Mouse (Mus musculus) urinary bladder, postnatal 25 days (tissue): Measurements from ENCODE around the gene Fahd2a.

Source experiments
- DNase-seq: peaks from one replicate; pipeline ENCODE4 v3.0.0; 2022; ENCODE audit warnings: low spot score

Fahd2a gene

DNA sequence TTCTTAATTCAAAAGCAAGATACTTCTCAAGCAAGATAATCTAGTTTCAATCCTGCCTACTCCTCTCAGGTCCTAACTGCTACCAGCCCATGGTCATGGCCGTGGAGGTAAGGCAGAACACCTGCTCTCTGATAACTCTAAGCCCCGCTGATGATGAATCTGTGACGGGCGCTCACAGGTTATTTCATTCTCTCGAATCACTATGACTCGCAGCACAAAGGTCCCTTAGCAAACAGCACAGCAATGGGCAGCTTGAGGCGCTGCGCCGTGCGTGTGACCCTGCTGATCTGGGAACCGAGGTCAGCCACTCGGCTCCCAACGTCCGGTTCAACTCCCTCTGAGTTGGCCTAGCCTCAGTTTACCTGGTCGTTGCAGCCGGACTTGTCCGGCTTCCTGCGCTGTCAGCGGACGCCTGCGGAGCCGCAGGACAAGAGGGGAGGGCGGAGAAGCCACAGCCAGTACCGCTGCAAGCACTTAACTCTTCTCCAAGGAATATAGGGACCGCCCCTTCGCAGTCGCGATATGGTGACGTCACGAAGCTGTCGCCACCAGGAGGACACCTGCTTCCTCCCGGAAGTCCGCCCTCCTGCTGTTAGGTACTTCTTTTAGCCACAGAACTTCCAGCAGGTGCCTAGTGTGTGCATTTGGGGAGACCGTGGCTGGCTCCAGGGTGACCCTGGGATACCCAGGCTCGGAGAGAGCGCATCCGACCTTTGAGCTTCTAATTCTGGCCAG lies at the start of gene Fahd2a:
Gene Fahd2a (minus strand): TSS at position 511 of the 735 bp plus-strand sequence.
- DNase-seq, result peak; percentile 82

DNA sequence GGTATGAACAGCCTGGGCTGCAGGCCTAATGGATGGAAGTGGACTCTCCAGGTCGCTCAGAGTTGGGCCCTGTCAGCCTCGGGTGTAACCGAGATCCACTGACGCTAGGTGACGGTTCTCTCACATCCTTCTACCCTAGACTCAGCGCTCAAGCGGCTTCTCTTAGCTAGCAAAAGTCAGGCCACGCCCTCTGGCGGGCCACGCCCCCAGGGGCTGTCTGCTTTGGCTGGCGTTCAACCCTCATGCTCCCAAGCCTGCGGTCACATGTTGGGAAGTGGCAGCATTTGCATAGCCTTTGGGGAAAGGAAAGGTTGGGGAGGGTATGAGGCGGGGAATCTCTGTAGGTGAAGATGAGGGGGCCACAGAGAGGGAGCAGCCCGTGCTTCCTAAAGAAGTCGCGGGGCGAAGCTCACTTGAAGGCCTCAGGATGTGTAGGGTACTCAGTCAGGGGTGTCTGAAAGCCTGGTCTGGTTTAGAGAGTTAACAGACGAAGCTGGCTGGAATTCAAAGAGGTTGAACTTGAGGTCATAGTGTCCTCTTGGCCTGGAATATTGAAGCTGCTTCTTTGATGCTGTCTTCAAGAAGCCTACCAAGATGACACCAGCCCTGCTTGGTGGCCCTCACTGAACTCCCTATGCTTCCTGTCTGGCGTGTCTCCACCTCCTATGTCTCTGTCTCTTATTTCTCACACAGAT lies 40.3 kb upstream of the Fahd2a start:
- peak; percentile 36 for DNase-seq

DNA sequence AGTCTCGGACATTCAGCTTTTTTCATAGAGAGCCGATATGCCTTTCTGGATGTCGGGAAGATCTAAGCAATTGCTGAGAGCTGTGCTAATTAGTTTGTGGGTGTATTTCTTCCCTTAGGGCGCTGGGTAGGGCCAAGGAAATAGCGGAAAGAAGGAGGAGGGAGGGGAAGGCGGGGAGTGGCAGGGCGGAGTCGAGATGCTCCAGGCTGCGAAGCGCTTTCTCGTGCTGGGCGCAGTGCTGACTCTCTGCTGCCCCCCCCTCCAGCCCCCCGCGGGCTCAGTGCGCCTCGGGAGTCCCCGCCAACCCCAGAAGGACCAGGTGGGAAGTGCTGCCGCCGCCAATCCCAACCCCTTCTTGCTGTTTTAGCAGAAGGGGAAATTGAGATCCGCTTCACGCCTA lies 38.6 kb upstream of the Fahd2a start:
- no peak for DNase-seq

DNA sequence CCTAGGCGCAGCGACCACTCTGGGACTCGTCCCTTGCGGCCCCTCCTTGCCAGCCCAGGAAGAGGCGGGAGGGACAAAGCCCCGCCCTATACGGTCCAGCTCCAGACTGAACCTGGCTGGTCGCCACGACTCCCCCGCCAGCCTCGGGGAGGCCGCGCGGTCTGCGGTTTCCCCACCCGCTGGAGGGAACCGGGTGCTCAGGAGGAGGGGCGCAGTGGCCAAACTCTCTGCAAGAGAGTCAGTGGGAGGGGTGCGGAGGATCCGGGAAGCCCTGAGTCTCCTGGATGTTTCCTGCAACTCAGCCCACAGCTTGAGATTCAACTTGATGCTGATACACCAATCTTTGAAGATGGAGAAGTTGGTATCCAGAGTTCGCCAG lies 38.2 kb upstream of the Fahd2a start:
- DNase-seq, result peak; percentile 56

DNA sequence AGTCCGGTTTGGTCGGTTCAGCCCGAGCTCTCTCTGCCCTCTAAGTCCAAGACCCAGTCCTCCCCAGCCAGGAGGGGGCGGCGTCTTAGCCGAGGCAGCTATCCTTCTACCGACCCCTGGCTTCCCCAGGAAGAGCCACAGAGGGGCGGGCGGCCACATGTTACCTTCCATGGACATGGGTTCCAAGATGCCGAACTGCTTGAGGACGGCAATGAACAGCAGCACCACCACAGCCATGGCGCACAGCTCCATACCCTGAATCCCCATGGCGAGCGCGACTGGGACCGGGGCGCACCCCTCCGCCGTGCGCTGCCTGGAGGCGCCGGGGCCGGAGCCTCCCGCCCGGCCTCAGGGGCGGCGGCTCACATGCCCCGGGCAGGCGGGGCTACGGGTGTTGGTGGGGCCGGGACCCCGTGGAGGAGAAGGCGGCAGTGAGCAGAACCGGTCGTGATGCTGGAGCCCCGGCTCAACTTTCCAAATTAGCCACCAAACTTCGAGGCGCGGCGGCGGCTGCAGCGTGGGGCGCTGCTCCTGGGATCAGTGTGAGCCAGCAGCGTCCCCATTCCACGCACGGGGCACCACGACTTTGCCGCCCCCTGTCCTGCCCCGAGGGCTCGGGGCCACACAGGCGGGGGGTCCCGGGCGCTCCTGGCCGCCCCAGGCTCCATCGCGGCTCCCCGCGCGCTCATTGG lies 37.6 kb upstream of the Fahd2a start:
- no peak for DNase-seq

DNA sequence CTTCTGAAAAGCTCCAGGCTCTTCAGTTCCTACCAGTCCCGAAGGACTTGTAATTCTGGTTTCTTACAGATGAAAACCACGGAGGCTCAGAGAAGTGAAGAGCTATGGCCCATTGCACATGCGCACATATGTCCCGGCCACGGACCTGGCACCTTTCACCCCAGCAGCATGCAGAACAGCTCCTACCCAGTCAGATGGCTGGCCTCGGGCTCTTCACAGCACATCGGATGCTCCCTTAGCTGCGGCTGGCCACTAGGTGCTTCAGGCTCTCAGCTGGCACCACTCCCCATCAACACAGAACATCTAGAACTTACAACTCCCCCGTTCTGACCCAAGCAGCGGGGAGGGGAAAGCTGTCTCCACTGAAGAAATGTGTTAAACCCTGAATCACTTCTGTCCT lies 35.4 kb upstream of the Fahd2a start:
- DNase-seq, result no peak

DNA sequence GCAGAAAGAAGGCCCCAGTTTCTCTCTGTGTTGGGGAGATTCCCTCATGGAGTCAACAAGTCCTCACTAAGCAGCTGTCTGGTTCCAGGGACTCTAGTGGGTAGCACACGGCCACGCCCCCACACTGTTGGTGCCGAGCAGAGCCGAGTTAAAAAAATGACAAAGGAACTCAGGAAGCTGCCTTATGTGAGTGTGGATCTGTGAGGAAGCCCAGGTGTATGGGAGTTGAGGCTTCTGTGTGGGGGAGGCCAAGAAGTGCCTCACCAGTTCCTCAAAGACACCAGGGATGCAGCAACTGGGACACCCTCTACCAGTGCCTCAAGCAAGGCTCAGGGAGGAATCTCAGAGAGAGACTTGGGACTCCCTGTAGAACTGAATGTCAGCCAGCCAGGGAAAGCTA lies 34.8 kb upstream of the Fahd2a start:
- DNase-seq, result no peak

DNA sequence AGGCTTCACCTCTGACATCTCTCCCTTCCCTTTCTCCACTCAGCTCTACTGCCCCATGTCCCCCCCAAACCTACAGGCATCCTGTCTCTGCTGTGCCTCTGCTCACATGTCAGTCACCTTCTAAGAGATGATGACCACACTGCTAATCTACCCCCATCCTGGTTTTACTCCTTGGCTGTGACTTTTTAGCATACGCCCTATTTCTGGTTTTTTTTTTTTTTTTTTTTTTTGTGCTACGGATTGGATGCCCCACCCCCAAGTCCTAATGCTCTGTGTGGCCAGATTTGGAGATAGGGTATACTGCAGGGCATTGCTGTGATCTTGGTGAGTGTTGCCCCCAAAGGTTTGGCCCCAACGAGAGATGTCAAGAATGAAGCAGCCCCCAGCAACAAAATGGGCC lies 27.9 kb upstream of the Fahd2a start:
- no peak for DNase-seq

DNA sequence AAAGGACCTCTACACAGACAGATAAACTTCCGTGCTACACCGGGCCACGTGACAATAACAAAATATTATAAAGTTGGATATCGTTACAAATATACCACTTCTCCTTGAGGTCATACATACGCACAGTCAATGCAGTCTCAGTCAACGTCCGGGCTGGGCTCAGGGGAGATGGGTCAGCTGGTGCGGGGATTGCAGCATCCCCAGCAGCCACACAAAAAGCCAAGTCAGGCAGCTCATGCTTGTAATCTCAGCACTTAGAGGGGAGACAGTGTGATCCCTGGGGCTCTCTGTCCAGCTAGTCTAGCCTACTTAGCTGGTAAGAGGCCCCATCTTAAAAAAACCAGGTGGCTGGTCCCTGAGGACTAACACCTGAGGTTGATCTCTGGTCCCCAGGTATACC lies 26.9 kb upstream of the Fahd2a start:
- no peak for DNase-seq

DNA sequence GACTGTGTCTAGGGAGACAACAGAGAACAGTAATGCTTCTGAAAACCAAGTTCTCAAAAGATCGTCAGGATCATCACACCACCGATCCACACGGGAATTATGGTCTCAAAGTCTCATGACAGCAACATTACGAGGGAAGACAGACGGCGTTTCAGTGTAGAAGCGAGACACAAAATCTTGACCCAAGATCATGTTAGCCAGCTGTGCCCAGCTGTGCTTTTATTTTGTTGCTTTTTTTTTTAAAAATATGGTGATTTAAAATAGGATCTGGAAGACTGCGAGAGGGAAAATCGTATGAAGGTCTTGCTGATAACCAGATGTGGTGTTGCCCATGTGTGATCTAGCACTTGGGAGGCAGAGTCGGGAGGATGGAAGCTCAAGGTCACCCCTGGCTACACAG lies 26.3 kb upstream of the Fahd2a start:
- no peak for DNase-seq

DNA sequence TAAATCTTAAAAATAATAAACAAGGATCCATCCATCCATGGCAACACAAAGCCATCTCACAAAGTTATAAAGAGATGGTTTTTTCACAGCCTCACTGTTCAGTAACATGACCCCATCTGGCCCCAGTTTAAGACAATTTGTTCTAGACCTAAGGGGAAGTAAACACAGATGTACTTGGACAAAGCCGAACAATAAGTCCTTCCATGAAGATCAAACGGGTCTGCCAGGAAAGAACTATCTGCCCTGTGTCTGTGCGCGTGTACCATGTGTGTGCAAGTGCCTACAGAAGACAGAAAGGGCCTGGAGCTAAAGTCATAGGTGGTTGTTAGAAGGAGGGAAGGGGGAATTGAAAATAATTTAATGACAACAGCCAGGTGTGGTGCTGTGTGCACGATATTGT lies 25.8 kb upstream of the Fahd2a start:
- no peak for DNase-seq

DNA sequence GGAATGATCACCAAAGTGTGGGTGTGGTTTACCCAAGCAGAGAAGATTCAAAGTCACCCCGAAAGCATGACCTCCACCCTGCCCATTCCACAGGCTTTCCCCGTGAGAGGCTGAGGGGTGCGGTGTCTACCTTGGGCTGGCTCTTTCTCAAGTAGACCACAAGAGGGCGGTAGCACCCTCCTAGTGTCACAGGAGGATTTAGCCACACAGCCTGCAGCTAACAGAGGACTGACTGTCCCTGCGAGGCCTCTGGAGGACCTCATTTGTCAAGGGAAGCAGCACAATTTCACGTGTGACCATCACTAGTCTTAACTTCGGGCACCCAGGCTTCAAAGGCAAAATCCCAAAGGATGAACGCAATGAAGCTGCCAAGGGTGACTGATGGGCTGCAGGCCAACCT lies 17.9 kb upstream of the Fahd2a start:
- DNase-seq, result peak; percentile 59

DNA sequence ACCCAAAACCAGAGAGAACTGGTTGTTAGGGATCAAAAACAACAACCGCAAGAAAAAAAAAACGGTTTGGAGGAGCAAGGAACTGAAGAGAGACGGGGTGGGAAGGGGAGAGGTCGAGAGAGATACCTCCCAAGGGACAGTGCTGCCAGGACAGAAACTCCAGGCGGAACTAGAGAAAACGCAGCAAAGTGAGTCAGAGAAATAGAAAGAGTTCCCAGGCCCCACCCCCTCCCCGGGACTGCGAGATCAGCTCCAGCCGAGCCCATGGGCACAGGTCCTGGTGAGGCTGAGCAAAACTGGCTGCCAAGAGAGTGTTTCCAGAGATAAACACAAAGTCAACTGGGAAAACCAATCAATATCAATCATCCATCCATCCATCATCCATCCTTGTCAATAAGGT lies 17.0 kb upstream of the Fahd2a start:
- DNase-seq, result no peak

DNA sequence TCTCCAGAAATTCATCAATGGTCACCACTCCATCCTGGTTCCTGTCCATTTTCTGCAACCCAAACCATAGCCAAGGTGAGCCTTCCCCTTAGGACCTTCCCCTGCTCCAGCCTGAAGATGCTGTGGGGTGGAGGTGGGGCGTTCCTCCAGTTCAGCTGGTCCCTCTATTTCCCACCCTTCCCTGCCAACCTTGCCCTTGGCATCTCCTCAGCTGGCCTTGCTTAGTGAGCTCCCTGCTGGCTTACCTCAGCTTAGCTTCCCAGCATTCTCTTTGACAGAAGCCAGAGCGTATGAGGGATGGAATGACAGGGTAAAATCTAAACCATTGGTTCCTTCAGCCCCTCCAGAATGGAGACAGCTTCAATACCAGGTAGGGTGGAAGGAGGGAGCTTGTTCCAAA lies 15.0 kb upstream of the Fahd2a start:
- DNase-seq, result no peak

DNA sequence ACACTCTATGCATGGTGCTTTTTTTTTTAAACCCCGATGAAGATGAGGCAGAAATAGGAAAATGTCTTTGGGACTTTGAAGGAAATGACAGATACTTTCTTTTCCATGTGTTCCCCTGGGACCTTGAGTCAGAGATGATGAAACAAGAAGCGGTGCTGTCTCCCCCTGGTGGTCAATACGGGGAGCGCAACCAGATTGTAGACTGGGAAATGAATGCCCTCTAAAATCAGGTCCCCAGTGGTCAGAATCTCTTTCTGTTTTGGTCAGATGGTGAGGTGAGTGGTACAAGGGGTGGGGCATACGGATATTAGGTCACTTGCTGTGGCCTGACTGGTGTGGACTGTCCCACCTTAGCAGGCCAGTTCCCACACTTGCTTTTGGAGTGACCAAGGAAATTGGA lies 9.4 kb upstream of the Fahd2a start:
- DNase-seq, result peak; percentile 68

DNA sequence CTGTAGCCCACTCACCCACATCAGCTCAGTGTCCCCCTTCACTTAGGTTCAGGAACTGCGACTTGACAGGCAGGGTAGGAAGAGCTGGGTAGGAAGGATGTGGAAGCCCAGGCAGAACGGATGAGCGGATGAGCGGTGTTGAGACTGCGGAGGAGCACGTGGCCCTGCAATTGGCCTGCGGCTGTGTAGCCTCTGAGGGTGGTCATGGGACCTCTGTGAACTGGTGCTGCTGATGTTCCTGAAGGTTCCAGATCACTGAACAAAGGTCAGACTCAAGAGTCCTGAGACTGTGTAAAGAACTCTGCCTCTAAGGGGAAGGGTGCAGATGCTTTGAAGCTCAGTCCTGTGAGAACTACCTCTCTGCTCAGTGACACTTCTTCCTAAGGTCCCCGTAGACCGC lies 8.8 kb upstream of the Fahd2a start:
- DNase-seq, result no peak

DNA sequence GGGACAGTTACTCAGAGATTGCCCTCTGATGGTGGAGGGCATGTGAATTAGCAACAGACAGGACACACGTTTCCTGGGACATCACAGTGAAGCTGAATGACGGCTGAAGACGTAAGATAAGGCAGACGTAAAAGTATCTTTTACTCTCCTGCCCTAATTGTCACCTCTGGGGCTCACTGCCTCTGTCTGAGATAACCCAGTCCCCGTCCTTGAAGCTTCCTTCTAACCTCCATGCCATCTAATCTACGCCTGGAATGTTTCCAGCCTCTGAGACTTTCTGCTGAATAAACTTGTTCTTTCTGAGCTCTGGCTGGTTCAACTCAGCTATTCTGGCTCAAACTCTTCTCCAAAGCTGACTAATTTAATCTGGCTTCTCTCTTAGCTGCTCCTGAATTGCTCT lies 7.4 kb upstream of the Fahd2a start:
- DNase-seq, result no peak

DNA sequence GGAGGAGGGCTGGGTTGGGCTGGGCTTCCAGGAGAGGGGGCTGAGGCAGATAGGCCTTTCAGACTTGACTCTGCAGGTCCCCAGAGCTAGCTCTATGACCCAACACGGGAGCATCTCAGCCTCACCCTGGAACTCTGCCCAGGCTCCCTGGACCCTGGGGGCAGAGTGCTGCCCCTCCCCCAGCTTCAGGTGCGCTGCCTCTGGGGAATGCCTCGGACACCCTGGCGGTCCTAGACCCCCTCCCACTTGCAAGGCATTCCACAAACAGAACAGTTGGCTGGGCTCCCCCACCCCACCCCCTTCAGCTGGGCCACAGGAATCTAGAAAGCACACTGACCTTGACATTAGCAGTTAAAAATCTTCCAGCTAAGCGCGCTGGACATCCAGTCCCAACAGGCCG lies 5.3 kb upstream of the Fahd2a start:
- DNase-seq, result no peak

DNA sequence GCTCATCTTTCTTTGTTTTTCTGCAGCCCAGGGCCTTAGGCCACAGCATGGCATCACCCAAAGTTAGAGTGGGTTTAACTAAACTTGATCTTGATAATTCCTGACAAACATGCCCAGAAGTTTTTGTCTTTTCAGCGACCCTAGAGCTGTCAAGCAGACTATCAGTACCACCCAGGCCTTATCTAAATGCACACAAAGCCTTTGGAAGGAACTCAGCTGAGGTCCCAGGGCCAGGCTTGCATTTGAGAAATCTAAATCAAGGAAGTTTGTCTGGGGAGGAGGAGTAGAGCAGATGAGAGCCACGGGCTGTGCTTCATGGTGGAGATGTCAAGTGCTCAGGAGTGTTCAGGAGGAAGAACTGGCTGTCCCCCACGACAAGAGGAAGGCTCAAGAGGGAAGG lies 2.5 kb upstream of the Fahd2a start:
- DNase-seq, result no peak

DNA sequence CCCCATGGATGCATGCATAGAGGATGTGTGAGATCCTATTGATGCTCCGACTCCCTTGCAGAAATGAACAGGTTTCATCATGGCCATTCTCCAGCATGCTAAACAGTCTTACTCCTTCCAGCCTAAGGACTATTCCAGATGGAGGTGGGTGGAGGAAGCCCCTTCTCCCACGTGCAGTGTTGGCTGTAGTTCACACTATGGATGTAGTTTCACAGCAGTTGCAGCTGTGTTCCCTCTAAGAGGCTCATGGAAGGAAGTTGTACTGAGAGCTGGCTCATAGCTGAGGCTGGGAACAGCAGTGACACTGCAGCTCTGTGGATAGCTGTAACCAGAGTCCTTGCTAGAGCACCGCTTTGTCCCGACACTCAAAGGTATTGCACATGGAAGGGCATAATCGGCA lies 6.7 kb downstream of the Fahd2a start:
- no peak for DNase-seq

DNA sequence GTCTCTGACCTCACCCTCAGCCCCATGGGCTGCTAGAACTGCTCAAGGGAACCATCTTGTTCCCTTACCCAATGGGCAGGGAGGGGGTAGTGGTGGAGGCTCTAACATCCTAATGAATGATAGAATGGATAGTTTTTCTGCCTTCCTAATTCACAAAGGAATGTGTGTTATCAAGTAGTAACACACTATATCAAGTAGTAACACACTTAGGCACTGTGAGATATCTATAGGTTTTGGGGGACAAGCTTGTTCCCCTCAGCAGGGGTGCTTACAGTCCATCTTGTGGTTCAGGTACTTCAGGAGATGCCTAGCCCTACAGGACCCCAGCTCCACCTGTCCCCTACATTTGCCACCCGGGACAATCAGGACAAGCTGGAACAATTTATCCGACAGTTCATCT lies 8.8 kb downstream of the Fahd2a start:
- no peak for DNase-seq

DNA sequence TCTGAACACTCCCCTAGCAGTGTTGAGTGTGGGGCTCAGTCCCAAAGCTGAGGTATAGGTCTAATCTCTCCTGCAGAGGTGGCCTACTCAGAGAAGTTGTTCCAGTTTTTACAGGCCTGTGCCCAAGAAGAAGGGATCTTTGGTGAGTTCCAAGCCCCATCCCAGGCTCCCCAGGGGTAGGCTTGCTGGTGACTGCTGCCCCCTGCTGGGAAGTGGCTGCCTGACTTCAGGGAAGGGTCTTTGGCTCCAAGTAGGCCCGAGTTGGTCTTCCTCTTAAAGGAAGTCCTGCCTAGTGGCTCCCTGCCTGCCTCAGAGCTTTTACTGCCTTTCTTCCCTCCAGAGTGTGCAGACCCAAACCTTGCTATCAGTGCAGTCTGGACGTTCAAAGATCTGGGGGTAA lies 9.2 kb downstream of the Fahd2a start:
- DNase-seq, result peak; percentile 14

DNA sequence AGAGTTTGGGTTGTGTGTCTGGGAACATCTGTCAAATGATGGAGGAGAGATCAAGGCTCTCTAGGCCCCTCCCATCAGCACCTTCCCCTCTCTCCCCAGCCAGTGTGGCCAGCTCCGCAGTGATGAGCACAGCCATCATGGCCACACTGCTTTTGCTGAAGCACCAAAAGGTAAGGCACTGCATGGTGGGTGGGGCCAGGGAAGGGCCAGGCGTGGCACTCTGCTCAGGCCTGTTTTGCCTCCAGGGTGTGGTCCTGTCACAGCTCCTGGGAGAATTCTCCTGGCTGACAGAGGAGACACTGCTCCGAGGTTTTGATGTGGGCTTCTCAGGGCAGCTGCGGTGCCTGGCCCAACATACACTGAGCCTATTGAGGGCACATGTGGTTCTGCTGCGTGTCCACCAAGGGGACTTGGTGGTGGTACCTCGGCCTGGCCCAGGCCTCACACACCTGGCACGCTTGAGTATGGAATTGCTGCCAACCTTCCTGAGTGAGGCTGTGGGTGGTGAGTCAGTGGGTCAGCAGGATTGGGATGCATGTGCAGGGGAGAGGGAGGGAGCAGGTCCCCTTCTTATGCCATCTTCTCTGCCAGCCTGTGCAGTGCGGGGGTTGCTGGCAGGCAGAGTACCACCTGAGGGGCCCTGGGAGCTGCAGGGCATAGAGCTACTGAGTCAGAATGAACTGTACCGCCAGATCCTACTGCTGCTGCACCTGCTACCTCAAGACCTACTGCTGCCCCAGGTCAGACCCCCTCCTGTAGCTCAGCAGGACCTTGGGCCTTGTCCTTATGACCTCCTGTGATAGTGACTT lies 10.7 kb downstream of the Fahd2a start:
- DNase-seq, result no peak
